Mouse (Mus musculus): ENCODE measurements around the gene Trmt2b.

- TF ChIP-seq CTCF (IDR thresholded peaks at IDR 0.05; ENCODE audit: borderline replicate concordance, control insufficient read depth, extremely low read depth, insufficient read depth, low read length, poor library complexity) = no peak
- TF ChIP-seq POLR2A (IDR thresholded peaks at IDR 0.05; ENCODE audit: control insufficient read depth, extremely low read depth, insufficient read depth, low read length, poor library complexity) = no peak
Observed at GRCm38 (mm10) chrX:134308275-134308634, 31.5 kb upstream of the Trmt2b start.
